Mouse (Mus musculus) 416B (cell line): ENCODE results near the gene Gadd45g.

Experiments used
- DNase-seq: peaks from one replicate; pipeline ENCODE4 v3.0.0; 2011; ENCODE audit warnings: low read depth

Gene Gadd45g

DNA sequence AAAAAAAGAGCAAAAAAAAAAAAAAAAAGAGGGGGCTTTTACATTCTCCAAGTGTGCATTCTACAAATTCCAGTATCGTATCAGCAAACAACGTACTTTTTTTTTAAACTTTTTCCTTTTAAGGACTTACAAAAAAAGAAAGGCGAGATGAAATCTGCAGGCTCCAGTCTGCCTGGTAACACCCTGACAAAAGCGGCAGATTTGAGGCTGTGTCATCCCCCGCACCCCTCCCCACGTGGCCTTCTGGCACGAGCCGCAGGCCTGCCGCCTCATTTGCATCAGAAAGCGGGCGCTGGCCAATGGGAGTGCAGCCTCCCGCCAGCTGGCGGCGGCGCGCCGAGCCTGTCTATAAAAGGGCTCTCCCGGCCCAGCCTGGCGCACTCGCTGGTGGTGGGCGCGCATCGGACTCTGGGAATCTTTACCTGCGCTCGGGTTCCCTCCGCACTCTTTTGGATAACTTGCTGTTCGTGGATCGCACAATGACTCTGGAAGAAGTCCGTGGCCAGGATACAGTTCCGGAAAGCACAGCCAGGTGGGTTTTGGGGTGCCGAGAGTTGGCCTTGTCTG, at the start of gene Gadd45g:
TSS of gene Gadd45g (plus strand) at position 378 of the 567 bp plus-strand sequence.
- peak; percentile 98 for DNase-seq

GRCm38 (mm10) chr13:51797899-51798746, 48.4 kb upstream of the Gadd45g start:
- no peak for DNase-seq

DNA sequence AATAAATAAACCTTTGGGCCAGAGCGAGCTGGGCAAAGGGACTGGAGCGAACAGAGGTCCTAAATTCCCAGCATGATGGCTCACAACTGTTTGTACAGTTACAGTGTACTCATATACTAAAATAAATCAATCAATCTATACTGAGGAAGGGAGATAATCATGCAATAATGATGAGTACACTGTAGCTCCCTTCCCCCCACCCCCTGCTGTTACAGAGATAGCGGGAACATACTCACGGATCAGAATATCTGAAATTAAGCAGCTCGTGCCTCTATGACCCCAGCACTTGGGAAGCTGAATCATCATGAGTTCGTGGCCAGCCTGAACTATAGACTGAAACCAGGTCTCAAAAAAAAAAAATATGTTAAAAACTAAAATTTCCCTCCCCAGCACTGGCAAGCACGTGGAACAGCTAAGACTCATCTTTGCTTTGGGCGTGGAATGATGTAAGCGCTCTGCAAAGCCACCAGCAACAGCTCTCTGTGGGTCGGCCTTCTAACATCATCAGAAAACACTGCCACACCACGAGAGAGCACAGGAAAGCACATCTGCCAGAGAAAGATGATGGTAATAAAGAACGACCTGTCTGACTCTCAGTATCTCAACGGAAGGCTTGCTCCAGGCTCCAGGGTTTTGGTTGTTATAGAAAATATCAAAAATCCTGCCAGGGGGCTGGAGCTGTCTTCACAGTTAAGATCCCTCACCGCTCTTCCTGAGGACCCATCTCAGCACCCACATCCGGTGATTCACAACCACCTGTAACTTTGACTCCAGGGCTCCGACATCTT, 46.5 kb upstream of the Gadd45g start:
- DNase-seq, result peak; percentile 31

DNA sequence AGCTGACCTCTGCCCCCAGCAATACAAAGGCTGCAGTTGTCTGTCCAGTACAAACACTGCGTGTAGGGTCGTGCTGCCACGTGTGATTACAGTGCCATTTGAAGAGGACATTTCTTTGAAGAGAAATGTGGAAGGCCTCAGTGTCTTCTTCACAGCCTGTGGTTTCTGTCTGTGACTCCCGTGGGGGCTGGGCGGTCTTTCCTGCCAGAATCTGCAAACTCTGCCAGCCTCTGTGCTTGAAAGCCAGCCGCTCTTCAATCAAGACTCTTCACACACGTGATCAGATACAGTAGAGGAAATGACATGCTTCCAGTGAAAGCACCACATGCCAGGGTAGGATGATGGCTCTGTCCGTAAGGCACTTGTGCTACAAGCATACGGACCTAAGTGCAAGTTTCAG, 45.6 kb upstream of the Gadd45g start:
- peak; percentile 23 for DNase-seq

GRCm38 (mm10) chr13:51805634-51806033, 40.8 kb upstream of the Gadd45g start:
- DNase-seq, result peak; percentile 43

DNA sequence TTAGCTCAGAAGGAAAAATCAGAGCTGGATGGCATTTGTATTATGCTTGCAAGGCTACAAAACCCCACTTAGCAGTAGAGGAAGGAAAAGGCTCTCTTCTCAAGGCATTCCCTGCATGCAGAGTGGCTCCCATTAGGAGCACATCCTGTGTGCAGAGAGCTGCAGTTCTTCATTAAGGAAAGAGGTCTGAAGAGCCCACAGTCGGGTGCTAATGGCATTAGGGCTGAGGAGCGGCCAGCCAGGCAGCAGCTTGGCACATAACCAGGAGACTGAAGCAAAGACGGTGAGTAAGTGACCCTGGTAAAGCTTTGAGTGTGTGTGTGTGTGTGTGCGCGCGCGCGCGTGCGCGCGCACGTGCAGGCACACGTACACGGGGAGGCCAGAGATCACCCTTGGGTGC, 40.3 kb upstream of the Gadd45g start:
- no peak for DNase-seq

DNA sequence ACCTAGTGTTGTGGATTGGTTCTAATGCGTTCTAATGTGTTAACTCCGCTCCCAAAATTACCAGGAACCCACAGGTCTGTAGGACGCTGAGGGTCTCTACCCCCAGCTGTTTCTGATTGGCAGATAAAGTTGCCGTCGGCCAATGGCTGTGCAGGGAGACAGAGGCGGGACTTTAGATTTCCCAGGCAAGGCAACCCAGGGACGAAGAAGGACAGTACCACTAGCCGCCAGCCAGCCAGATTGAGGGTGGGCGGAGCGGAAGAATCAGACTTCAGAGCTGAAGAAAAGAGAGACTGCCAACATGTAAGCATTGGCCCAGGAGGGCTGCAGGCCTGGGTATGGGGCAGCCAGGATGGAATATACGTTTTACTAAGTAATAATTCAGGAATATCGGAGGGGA, 38.3 kb upstream of the Gadd45g start:
- DNase-seq, result no peak

GRCm38 (mm10) chr13:51813621-51814615, 32.6 kb upstream of the Gadd45g start:
- peak; percentile 95 for DNase-seq

DNA sequence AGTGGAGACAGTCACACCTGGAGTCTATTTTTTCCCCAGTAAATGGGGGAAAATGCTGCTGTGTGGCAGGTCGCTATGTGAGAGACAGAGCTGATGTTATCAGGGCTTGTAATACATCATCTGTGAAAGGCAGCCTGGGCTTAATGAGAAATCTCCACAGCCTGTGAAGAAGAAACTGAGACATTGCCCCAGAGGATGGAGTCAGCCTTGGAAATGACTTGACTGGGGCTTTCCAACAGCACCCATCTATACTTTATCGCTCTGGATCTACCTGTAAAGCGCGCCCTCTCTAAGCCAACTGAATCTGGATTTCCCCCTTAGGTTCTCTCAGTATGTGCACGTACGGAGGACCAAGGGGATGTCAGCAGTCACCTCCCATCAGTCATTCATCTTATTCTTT, 31.8 kb upstream of the Gadd45g start:
- DNase-seq, result no peak

- DNase-seq, result peak; percentile 89
Measured at GRCm38 (mm10) chr13:51815865-51816504, 30.5 kb upstream of the Gadd45g start.

DNA sequence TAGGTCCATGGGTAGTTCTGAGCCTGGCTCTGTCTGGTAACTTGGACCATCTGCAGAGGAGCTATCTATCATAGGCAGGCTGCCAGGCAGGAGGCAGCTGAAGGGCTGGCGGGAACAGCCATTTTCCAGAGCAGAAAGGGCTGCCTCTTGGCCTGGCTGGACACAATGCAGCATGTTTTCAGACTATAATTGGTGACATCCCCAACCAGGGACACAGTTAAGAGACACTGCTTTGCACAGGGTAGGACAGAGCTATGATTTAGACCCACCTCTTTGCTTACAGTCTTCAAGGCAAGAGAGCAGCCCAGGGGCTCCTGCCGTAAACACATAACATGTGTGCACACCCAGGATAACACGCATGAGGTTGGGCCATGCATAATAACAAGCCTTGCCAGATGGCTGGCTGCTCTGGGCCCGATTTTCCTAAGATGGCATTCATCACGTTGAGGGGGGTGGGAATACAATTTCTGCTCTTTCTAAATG, 29.9 kb upstream of the Gadd45g start:
- DNase-seq, result no peak

GRCm38 (mm10) chr13:51818170-51818943, 28.1 kb upstream of the Gadd45g start:
- DNase-seq, result no peak

- no peak for DNase-seq
Measured at GRCm38 (mm10) chr13:51818944-51819326, 27.5 kb upstream of the Gadd45g start.

- DNase-seq, result no peak
Measured at GRCm38 (mm10) chr13:51819351-51819750, 27.1 kb upstream of the Gadd45g start.

GRCm38 (mm10) chr13:51821988-51822387, 24.5 kb upstream of the Gadd45g start:
- no peak for DNase-seq

GRCm38 (mm10) chr13:51823822-51824495, 22.5 kb upstream of the Gadd45g start:
- DNase-seq, result no peak

DNA sequence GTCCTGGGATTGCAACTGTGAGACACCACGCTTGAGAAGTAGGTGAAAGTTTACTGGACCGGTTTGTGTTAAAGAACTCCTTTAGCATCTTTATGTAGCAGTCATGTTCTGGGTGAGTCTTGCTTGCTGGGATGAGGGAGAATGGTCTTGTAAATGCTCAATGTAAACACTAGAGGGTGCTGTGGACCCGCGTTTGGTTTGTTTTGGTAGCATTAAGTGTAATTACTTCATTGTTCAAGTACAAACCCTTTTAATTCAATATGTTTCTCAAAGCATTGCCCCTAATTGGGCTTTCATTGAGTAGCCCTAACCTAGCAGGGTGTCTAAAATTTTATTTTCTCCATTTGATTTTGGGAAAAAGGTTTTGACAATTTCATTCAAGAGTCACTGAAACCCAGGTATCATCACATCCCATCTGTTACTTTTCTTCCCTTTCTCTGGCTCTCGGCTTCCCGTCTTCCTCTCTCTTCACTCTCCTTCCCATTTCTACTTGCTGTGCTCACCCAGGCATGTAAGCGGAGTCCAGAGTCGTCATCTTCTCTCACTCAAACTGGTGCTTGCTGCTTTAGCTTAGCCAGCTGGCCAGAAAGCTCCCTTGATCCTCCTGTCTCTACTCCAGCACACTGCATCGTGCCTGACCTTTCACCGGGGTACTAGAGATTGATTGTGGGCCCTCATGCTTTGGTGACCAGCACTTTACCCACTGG, 15.6 kb upstream of the Gadd45g start:
- DNase-seq, result peak; percentile 80

DNA sequence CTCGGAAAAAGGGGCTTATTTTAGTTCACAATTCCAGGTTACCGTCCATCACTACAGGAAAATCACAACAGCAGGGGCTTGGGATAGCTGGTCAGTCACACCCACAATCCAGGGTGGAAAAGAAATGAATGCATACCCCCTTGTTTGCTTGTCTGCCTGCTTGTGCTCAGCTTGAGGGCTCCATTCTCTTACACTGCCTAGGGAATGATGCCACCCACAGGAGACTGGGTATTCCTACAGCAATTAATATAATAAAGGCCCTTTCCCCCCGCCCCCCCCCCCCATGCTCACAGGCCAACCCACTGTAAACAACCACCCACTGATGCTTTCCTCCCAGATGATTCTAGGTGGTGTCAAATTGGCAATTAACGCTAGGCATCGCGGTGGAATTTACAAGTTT, 14.0 kb upstream of the Gadd45g start:
- peak; percentile 50 for DNase-seq

DNA sequence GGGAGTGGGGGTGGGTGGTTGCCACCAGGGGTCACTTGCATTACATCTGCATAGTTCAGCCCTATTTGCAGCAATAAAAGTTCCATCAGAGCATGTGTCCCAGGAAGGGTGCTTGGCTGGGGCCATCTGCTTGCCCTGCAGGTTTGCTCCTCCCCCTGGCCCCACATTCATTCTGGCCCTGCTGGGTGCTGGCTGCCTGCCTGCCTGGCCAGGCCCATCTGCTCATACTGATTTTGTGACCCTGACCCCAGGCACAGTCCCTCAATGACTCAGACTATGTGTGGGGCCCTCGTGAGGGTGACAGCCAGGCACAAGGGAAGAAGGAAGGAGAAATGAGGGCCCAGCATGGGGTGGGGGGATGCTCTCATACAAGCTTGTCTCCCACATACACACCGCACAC, 12.9 kb upstream of the Gadd45g start:
- peak; percentile 36 for DNase-seq
